Mouse (Mus musculus) kidney, postnatal 10 days (tissue): ENCODE measurements around the gene Tmem116.
A peak's percentile ranks its signal among the peaks of the same experiment; 100 is the strongest.

Experiments
- DNase-seq: peaks from one replicate; pipeline ENCODE4 v3.0.0; 2021; ENCODE audit warnings: mixed read lengths

The Tmem116 gene

DNA sequence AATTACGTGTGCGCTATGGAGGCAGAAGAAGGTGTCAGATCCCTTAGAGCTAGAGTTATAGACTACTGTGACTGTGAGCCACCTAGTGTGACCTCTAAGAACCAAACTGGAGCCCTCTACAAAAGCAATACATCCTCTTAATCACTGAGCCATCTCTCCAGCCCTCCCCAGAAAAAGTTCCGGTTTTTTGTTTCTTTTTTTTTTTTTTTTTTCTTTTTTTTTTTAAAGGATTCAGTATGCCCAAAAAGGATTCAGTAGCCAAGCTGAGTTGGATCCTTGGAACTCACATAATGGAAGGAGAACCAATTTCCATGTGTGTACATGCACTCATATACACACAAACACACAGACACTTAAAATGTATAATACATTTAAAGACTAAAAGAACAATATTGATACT is 91.7 kb downstream of the Tmem116 start:
- DNase-seq, result no peak

DNA sequence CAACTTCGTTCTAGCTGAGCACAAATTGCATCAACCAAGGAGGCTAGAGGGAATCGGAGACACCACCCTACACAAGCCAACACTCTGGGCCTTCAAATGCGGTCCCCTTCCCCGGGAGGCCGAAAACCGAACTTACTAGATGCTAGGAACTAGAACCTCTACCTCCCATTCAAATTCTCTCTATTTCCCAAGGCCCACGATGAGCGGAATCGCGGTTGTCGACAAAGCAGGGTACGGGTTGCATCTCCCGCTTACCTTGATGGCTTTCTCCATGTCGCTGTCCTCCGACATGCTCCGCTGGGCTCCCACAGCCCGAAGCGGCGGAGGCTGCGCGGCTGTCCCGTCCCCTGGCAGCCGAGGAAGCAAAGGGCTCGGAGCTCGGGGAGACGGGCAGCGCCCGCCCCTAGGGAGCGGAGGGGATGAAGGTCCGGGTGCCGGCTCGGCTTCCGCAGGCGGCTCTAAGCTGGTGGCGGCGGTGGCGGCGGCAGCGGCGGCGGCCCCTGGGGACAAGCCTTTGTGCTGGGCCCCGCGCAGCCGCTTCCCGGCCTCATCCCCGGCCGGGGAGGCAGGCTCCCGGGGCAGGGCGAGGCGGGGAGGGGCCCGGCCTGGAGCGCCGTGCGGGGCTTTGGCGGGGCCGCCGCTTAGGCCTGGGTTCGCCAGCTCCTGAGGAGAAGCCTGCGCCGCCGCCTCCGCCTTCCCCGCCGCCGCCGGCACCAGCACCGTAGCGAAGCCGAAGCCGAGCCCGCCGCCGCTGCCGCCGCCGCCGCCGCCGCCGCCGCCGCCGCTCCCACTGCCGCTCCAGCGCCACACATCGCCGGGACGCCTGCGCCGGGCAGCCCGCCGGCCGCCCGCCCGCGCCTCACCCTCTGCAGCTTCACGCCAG is 93.5 kb downstream of the Tmem116 start, which contains the start of the genes Adam1a and Gm42878:
Adam1a (minus strand) TSS at position 573 of the 883 bp plus-strand sequence.
Gm42878 (minus strand) TSS at position 573 of the 883 bp plus-strand sequence.
- peak; percentile 60 for DNase-seq

DNA sequence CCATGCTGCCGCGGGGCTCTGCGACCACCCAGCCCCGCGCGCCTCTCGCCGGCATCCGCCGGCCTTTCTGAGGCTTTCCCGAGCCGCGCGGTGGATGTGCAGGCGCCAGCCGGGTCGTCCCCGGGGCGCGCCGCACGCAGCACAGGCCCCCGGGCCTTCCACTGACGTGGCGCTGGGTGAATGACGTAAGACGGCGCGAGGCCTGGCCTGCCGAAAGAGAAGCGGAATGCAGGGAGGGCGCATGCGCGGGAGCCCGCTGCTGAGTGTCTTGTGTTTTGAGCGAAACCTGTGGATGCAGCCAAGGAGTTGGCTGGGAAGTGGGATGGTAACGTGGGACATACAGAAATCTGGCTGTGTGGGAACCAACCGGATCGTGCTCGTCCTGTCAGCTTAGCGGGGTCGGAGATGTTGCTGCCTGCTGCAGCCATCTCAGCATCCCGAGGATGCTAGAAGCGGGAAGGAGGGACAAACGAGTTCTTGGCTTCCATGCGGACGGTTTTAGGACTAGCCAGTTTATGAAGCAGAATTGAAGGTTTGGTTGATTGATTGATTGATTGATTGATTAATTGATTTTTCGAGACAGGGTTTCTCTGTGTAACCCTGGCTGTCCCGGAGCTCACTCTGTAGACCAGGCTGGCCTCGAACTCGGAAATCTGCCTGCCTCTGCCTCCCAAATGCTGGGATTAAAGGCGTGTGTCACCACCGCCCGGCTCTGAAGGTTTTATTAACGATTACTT is 94.3 kb downstream of the Tmem116 start, which contains the start of gene Mapkapk5:
Mapkapk5 (minus strand) TSS at position 113 of the 737 bp plus-strand sequence.
- peak; percentile 98 for DNase-seq

DNA sequence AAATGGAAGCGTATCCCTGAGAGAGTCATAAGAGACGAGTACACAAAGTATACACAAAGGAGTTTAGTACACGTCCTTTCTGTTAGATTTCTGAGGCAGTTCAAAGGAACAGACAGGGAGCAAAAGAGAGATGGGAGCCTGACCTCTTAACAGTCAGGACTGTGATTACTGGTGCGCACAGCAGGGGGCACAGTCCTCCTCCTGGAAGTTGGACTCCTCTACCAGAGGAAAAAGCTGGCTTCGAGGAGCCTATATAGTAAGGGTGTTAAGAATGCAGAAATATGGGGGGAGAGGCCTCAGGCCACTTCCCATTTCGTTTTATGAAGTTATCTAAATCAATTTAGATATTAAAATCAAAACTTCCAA is 94.8 kb downstream of the Tmem116 start:
- peak; percentile 82 for DNase-seq

DNA sequence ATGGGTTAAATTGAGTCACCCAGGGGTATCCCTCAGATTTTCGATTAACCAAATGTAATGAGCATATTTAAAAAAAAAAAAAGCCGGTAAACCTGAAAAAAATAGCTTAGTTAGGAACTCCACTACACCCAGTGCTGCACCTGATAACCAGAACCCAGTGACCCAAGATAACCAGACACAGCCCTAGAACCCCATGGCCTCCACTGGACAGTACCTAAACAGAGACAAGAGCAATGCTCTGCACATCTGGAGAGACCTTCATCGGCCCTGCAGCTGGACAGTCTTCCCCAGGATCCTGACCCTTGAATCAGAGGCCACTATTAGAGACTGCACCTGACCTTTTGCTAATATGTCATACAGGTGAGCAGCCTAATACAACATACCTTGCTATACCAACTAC is 95.4 kb downstream of the Tmem116 start:
- DNase-seq, result no peak

DNA sequence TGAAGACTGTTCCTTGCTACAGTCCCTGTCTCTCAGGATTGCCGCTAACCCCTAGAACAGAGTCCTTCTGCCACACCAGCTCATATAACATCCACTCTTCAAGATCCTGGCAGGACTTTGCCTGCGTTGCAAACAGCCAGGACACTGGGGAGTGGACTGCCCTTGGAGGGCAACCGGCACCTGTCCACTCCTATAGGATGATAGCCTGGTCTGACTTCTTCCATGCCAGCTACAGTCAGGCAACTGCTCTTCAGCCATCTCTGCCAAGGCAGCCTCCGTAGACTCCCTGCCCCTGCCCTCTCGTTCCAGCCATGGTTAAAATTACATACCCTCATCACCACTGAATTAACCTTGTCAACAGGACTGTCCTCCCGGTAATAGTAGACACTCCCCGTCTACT is 97.5 kb downstream of the Tmem116 start:
- no peak for DNase-seq

DNA sequence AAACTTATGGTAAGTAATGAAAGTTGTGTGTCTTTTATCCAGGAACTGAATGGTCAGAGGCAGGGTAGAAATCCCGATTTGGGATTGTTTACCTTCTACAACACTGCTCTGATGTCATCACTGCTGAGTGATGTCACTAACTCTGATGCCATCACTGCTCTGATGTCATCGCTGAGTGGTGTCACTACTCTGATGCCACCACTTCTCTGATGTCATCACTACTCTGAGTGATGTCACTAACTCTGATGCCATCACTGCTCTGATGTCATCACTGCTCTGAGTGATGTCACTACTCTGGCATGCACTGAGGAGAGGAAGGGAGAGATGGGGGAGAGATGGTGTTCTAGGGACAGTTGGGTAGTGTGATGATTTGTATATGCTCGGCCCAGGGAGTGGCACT is 110.7 kb downstream of the Tmem116 start:
- no peak for DNase-seq

DNA sequence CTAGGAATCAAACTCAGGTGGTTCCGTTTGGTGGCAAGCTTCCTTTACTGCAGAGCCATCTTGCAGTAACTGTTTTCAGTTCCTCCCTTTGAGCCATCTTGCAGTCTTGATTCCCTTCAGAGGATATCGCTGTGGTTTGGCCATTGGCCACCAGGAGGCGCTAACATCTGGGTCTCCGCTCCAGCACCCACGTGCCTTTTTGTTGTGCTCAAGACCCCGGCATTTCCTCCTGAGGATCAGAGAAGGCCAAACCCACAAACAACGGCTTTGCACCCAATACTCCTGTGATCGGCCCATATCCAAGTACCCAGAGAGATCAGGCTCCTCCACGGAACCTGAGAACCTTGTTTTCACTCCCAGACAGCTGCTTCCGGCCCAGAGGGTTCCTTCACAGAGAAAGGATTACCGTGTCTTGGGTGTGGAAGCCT is 112.8 kb downstream of the Tmem116 start:
- DNase-seq, result peak; percentile 95

DNA sequence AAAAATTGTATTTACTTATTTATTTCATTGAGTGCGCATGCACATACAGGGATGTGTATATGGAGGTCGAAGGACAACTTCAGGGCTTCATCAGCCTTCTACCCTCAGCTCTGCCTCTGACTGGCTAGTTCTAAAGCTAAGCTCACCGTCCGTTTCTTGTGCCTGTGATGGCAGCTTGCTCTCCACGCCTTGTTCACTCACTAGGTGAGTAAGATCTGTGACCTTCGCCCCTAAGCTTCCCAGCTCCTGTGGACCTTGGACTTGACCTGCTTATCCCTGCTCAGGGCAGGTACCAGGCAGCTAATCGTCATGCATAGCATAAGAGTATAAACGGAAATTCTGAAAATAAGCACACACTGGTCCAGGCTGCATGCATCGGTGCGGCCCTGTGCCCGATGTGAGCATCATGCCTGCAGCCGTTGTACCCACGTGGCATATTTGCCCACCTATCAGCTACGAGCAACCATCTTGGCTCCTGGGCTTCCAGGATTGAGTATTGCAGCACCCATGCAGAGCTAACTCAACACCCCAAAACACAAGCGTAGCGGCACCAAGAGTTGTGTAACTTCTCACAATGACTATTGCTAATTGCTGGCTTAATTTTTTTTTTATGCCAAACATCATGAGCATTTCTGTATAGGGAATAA is 114.5 kb downstream of the Tmem116 start:
- DNase-seq, result peak; percentile 54

DNA sequence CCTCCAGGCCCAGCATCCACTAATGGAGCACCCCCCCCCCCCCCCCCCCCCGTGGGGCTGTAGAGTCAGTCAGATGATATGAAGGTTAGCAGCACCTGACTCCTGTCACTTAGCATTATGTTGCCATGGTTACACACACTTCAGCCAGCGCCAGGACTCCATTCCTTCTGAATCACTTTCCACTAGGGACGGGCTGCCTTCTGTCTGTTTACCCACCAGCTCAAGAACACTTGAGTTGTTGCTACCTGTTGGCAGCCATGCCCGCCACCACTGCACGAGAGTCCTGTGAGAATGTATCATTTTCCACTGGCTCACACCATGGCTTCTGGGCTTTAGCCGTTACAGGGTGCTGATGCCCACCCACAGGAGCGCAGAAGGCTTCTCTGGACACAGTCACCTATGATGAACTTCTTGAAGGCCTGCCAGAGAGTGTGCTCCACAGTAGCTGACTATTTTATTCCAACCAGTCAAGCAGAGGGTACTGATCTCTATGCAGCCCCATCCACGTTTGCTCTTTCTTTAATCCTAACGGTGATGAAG is 118.3 kb downstream of the Tmem116 start:
- DNase-seq, result no peak

DNA sequence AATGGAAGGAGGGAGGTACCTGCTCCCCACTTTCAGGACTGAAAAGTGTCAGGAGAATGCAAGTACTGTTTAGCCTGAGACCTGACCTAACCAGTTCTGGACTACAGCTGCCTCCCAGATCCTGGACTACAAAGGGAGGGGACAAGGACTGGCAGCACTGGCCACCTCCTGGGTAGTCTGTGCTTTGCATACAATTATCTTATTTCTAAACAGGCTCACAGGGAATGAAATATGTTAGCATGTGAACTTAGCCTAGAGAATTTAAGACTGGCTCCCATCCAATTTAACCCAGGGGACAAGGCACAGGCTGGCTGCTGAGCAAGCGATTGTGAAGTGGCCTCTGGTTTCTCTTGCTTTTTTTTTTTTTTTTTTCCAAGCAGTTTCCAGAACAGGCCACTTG is 119.1 kb downstream of the Tmem116 start:
- no peak for DNase-seq
